Mouse (Mus musculus) stomach, embryonic 15.5 days (tissue): ENCODE measurements around the gene Il12b. TPM values are rescaled to one million over a fixed set of nuclear protein-coding genes. Genes with fewer than 3 reads are reported as not detected.

Source experiments
- ATAC-seq: fragments of 200-750 bp; cut with Nextera tagmentation; 2 replicates; pipeline ENCODE4 v1.8.0; 2017; ENCODE audit warnings: low read depth, moderate number of reproducible peaks, moderate TSS enrichment; ENCODE audit not compliant: insufficient read depth, low FRiP score
- H3K27ac ChIP-seq: fragments of 300-500 bp; sonication (generic); 2 replicates; pipeline ENCODE4 v1.5.1; 2015; ENCODE audit warnings: mild to moderate bottlenecking, inconsistent platforms
- H3K27me3 ChIP-seq: fragments of 300-500 bp; sonication (generic); replicated peaks from 2 replicates; pipeline ENCODE4 v1.6.1; 2015; ENCODE audit warnings: inconsistent platforms
- H3K36me3 ChIP-seq: fragments of 300-500 bp; sonication (generic); 2 replicates; pipeline ENCODE4 v1.6.1; 2015; ENCODE audit warnings: inconsistent platforms
- H3K4me1 ChIP-seq: fragments of 300-500 bp; sonication (generic); 2 replicates; pipeline ENCODE4 v1.6.1; 2015; ENCODE audit warnings: inconsistent platforms
- H3K4me2 ChIP-seq: fragments of 300-500 bp; sonication (generic); 2 replicates; pipeline ENCODE4 v1.6.1; 2015; ENCODE audit warnings: mild to moderate bottlenecking, inconsistent platforms
- H3K4me3 ChIP-seq: fragments of 300-500 bp; sonication (generic); replicated peaks from 2 replicates; pipeline ENCODE4 v1.5.1; 2015; ENCODE audit warnings: inconsistent platforms
- H3K9ac ChIP-seq: fragments of 300-500 bp; sonication (generic); 2 replicates; pipeline ENCODE4 v1.6.1; 2015; ENCODE audit warnings: inconsistent platforms
- H3K9me3 ChIP-seq: fragments of 300-500 bp; sonication (generic); 2 replicates; pipeline ENCODE4 v1.6.1; 2016; ENCODE audit warnings: inconsistent platforms
- WGBS: fragments of 180-500 bp; shearing (Covaris S2); methylation state at CpG from one replicate; pipeline ENCODE4 v1.1.7; 2015; 5-methylcytosine and 5-hydroxymethylcytosine counted together
- polyA plus RNA-seq: library from polyadenylated mRNA; unstranded; fragments of >200 nt; fragmentation: Nextera tagmentation; extraction: Ambion mirVana; gene quantifications from 2 replicates; pipeline ENCODE4 v1.2.1, GENCODE M21; 2015

Gene Il12b
- polyA plus RNA-seq, 1 experiment from 2014 or later: 0.06 TPM

GRCm38 (mm10) chr11:44395401-44395800 is 4.5 kb upstream of the Il12b start:
- no peaks in the 10 kb centered on the region for H3K4me1 ChIP-seq
- H3K27me3 ChIP-seq: no peaks in the 10 kb centered on the region
- no peak overlapping the region for H3K9ac ChIP-seq
- H3K4me3 ChIP-seq: no peak overlapping the region
- H3K27ac ChIP-seq: no peak overlapping the region
- WGBS: 85% methylated on average over 4 of the region's 4 CpGs
- no peaks in the 10 kb centered on the region for H3K36me3 ChIP-seq
- H3K9me3 ChIP-seq: no peaks in the 10 kb centered on the region
- H3K4me2 ChIP-seq: no peak overlapping the region
- ATAC-seq: no peak

GRCm38 (mm10) chr11:44397551-44397950 is 2.3 kb upstream of the Il12b start:
- Histone ChIP-seq H3K27me3 (no peaks in the 10 kb centered on the region), H3K9ac (no peak overlapping the region), H3K4me2 (no peak overlapping the region), H3K9me3 (no peaks in the 10 kb centered on the region), H3K36me3 (no peaks in the 10 kb centered on the region), H3K27ac (no peak overlapping the region), H3K4me3 (no peak overlapping the region), H3K4me1 (no peaks in the 10 kb centered on the region)
- no peak for ATAC-seq
- WGBS: 59% methylated on average over 3 of the region's 3 CpGs

DNA sequence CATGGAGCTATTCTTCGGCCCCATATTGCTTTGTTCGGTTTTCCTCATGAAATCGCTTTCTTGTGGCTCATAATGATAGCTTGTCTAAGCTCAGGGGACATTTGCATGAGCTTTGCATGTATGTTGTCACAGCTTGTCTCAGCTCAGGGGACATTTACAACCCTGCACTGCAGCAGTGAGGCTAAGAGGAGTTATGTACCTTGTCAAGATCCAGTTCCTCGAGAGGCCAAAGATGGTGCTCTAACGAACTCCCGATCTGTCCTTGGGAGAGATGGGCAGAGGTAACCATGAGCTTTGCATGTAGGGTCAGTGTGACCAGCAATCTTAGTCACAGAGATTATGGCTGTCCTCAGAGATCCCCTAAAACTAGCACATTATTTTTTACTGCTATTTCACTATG is 1.5 kb upstream of the Il12b start:
- no peak overlapping the region for H3K27ac ChIP-seq
- H3K36me3 ChIP-seq: no peaks in the 10 kb centered on the region
- H3K4me2 ChIP-seq: peak overlapping the region; percentile 68; the same call in 1 of the 2 replicates
- no peaks in the 10 kb centered on the region for H3K4me1 ChIP-seq
- H3K27me3 ChIP-seq: no peaks in the 10 kb centered on the region
- 70% methylated on average over 6 of the region's 6 CpGs for WGBS
- no peak for ATAC-seq
- H3K9ac ChIP-seq: no peak overlapping the region
- H3K9me3 ChIP-seq: no peaks in the 10 kb centered on the region
- no peak overlapping the region for H3K4me3 ChIP-seq

DNA sequence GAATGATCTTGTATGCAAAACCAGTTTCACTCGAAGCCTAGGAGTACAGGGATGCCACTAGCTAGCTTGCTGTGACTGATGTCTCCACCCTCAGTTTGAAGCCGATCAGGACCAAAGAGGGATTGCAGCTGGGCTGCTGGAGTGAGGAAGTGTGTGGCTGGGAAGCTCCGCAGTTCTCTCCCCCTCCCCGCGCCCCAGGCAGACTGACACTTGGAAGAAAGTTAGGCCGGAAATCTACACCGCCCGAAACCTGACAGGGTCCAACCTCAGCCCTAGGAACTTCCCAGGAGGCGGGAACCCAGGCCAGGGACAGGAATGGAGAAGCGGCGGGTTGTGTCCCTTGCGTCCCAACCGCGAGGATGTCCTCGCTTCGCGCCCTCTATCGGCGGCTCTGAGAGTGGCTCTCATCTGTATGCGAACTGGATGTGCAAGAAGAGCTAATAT is 1.1 kb upstream of the Il12b start:
- no peak overlapping the region for H3K27ac ChIP-seq
- 2% methylated on average over 20 of the region's 20 CpGs for WGBS
- H3K4me2 ChIP-seq: peak overlapping the region; percentile 68
- H3K36me3 ChIP-seq: no peaks in the 10 kb centered on the region
- no peaks in the 10 kb centered on the region for H3K4me1 ChIP-seq
- no peak overlapping the region for H3K9ac ChIP-seq
- peak; percentile 56; the same call in 1 of the 2 replicates for ATAC-seq
- no peaks in the 10 kb centered on the region for H3K27me3 ChIP-seq
- H3K9me3 ChIP-seq: no peaks in the 10 kb centered on the region
- peak overlapping the region; percentile 38 for H3K4me3 ChIP-seq

DNA sequence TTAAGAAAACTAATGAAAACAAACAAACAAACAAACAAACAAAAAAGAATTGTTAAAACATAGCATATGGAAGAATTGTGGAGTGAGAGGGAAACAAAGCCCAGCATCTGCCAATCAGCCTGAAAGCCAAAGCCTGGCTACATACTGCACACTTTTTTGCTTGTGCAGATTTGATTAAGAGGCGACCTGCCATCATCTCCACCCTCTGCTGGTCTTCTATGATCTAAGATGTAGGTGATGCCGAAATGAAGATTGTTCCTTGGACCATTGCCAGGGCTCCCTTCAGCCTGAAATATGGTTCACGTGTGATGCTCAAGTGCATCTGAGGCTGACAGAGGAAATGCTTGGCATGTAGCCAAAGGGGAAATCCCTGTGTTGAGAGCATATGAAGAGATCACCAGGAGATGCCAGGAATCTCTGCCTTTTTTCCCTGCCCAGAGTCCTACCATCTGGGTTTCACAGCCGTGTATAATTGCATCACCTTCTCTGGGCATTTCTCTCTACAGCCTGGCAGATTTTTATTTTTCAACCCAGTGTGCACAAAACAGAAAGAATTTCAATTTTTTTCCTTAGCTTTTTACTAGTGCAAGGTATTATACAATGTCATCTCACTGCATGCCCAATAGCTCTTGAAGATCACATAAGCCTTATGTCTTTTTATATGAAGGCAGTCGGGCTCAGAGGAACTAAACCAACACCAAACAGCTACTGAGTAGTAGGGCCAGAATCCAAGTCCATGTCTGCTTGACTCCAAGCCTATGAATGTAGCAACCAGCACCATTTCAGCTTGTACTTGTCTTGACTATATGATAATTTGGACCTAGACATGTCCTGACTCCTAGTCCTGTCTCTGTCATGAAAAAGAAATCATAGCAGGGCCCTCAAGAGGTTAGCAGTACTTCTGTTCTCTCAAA is 2.0 kb downstream of the Il12b start:
- Histone ChIP-seq H3K9me3 (no peaks in the 10 kb centered on the region), H3K4me3 (no peak overlapping the region), H3K27ac (no peak overlapping the region), H3K36me3 (no peaks in the 10 kb centered on the region), H3K4me2 (no peak overlapping the region), H3K4me1 (no peaks in the 10 kb centered on the region), H3K27me3 (no peaks in the 10 kb centered on the region), H3K9ac (no peak overlapping the region)
- 0 out of 2 replicates have a peak, but pooled peaks have one; percentile 22 for ATAC-seq
- 43% methylated on average over 5 of the region's 5 CpGs for WGBS

DNA sequence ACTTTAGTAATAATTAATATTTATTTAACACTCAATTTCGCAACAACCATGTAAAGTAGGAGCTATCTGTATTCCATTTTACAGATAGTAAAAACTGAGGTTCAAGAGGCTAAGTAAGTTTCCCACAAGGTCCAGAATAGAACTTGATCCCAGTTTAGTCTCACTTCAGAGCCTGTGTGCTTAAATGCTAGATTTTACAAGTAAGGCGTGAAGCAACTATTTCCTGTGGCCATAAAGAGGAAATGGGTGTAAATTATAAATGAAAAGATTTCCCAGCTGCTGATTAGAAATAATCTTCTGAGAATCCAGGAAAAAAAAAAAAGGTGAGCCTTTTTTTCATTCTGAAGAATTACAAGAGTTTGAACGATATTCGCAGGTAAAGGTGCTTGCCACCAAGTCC is 5.2 kb downstream of the Il12b start:
- Histone ChIP-seq H3K4me3 (no peak overlapping the region), H3K9ac (no peak overlapping the region), H3K27me3 (no peaks in the 10 kb centered on the region), H3K9me3 (no peaks in the 10 kb centered on the region), H3K4me2 (no peak overlapping the region), H3K4me1 (no peaks in the 10 kb centered on the region), H3K36me3 (no peaks in the 10 kb centered on the region), H3K27ac (no peak overlapping the region)
- no peak for ATAC-seq
- 89% methylated on average over 4 of the region's 4 CpGs for WGBS

GRCm38 (mm10) chr11:44405961-44406360 is 6.1 kb downstream of the Il12b start:
- Histone ChIP-seq H3K4me1 (no peaks in the 10 kb centered on the region), H3K27ac (no peak overlapping the region), H3K36me3 (no peaks in the 10 kb centered on the region), H3K4me3 (no peak overlapping the region), H3K9ac (no peak overlapping the region), H3K27me3 (no peaks in the 10 kb centered on the region), H3K4me2 (no peak overlapping the region), H3K9me3 (no peaks in the 10 kb centered on the region)
- no peak for ATAC-seq
- WGBS: 18% methylated on average over 1 of the region's 1 CpGs

DNA sequence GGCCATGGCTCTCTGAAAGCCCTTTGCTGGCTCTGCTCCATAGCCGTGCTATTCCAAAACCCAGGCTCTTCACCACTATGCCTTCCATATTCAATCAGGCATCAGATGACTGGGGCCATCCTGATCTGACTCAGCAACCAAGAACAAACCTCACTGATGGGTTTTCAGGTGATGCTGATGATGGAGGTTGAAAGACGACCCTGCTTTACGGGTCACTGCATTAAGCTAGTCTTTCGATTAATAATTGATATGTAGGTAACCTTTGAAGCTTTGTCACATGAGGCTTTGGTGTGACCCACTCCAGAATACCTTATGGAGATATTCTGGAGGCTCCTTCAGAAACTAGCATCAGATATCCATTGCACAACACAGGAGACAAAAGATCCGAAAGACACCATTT is 6.6 kb downstream of the Il12b start:
- H3K27me3 ChIP-seq: no peaks in the 10 kb centered on the region
- no peak overlapping the region for H3K9ac ChIP-seq
- no peak overlapping the region for H3K4me2 ChIP-seq
- no peak overlapping the region for H3K27ac ChIP-seq
- H3K9me3 ChIP-seq: no peaks in the 10 kb centered on the region
- H3K36me3 ChIP-seq: no peaks in the 10 kb centered on the region
- H3K4me1 ChIP-seq: no peaks in the 10 kb centered on the region
- H3K4me3 ChIP-seq: no peak overlapping the region
- ATAC-seq: no peak
- WGBS: 62% methylated on average over 5 of the region's 5 CpGs

DNA sequence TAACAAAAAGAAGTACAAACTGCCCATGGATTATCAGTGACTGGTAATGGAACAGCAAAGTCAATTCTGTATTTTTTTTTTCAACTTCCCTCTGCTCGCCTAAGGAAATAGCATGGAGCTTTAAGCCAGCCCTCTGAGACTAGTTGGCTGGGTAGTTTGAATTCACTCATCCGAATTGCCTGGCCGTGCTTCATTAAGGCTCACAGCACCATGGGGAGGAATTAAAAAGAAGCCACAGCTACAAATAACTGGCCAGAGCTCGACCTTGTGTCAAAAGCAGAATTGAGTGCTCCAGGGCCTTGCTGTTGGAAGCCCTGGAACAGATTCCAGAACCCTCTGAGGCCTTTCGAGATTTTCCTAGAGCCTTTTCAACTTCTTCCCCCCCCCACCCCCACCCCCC is 8.8 kb downstream of the Il12b start:
- H3K4me1 ChIP-seq: no peaks in the 10 kb centered on the region
- WGBS: 49% methylated on average over 5 of the region's 5 CpGs
- ATAC-seq: no peak

DNA sequence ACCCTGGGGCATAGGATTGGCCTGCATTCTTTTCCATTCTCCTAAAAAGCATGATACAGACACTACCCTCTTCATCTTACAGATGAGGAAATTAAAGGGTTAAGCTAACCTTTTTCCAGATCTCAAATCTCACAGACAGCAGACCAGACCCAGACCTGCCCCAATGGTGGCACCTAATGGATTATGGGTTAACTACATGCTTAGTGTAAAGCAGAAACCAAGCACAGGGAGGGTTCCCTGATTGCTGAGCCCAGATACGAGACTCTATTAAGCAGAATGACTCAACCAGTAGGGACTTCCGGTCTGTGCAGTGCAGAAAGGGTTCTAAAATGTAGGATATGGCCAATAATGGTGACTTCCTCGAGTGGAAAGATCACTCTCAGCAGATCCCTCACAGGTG is 10.6 kb downstream of the Il12b start:
- 49% methylated on average over 3 of the region's 3 CpGs for WGBS
- no peaks in the 10 kb centered on the region for H3K36me3 ChIP-seq
- no peak overlapping the region for H3K4me2 ChIP-seq
- no peak overlapping the region for H3K9ac ChIP-seq
- H3K27ac ChIP-seq: no peak overlapping the region
- ATAC-seq: no peak
- no peak overlapping the region for H3K4me3 ChIP-seq
- H3K9me3 ChIP-seq: no peaks in the 10 kb centered on the region
- H3K4me1 ChIP-seq: no peaks in the 10 kb centered on the region
- no peaks in the 10 kb centered on the region for H3K27me3 ChIP-seq

More for the DNA sequence above, 8.8 kb downstream of the Il12b start:
- Histone ChIP-seq H3K4me2 (no peak overlapping the region), H3K9me3 (no peaks in the 10 kb centered on the region), H3K9ac (no peak overlapping the region), H3K36me3 (no peaks in the 10 kb centered on the region), H3K27ac (no peak overlapping the region), H3K27me3 (no peaks in the 10 kb centered on the region), H3K4me3 (no peak overlapping the region)

DNA sequence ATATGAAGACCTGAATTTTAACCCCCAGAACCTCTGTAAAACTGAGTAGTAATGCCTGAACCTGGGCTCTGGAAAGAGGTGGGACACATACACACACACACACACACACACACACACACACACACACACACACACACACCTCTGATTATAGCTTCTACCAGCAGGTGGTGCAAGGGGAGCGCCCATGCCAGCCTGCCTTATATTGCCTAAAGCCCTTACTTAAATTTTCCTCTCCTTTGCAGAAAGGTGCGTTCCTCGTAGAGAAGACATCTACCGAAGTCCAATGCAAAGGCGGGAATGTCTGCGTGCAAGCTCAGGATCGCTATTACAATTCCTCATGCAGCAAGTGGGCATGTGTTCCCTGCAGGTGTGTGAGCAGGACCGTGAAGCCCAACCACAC is 12.4 kb downstream of the Il12b start:
- no peaks in the 10 kb centered on the region for H3K4me1 ChIP-seq
- no peak for ATAC-seq
- H3K27me3 ChIP-seq: no peaks in the 10 kb centered on the region
- no peak overlapping the region for H3K27ac ChIP-seq
- H3K4me2 ChIP-seq: no peak overlapping the region
- no peak overlapping the region for H3K4me3 ChIP-seq
- no peak overlapping the region for H3K9ac ChIP-seq
- no peaks in the 10 kb centered on the region for H3K9me3 ChIP-seq
- no peaks in the 10 kb centered on the region for H3K36me3 ChIP-seq
- WGBS: 82% methylated on average over 8 of the region's 8 CpGs

GRCm38 (mm10) chr11:44413371-44413770 is 13.5 kb downstream of the Il12b start:
- Histone ChIP-seq H3K9ac (no peak overlapping the region), H3K4me2 (no peak overlapping the region), H3K27ac (no peak overlapping the region), H3K36me3 (no peaks in the 10 kb centered on the region), H3K27me3 (no peaks in the 10 kb centered on the region), H3K4me1 (no peaks in the 10 kb centered on the region), H3K9me3 (no peaks in the 10 kb centered on the region), H3K4me3 (no peak overlapping the region)
- WGBS: 89% methylated on average over 3 of the region's 3 CpGs
- no peak for ATAC-seq
